9 mouse cellular contexts compared by ENCODE assay signal in genomic region chr3:51395461-51396145, GRCm38 (mm10). TPM values are rescaled to one million over a fixed set of nuclear protein-coding genes. Genes with fewer than 3 reads are reported as not detected.
DNase-seq lines count a peak whose midpoint lies in the region; ATAC-seq and TF ChIP-seq lines count a peak whose summit lies in the region.
"Had no signal": no experiment of that assay in that cellular context is flagged by ENCODE, and none has a peak within 500 bp of the region (broad histone marks: within the 10 kb centered on the region; RNA-seq: fewer than 3 reads in every experiment).

No protein-coding gene starts in this region.

- H3K27ac ChIP-seq in forebrain, embryonic 11.5 days (ENCODE audit: low read depth, low read length) = no peak overlapping the region
- no peak overlapping the region for H3K27ac ChIP-seq in forebrain, embryonic 15.5 days (replicated peaks)
- H3K27ac ChIP-seq in lung, embryonic 16.5 days (ENCODE audit: low read length) = no peak overlapping the region
- no peak overlapping the region for H3K27ac ChIP-seq in lung, postnatal 0 days (ENCODE audit: low read length)
- no peak overlapping the region for H3K27ac ChIP-seq in hindbrain, embryonic 12.5 days
- H3K27ac ChIP-seq in liver, embryonic 16.5 days (ENCODE audit: low read length) = no peak overlapping the region
- no peak overlapping the region for H3K27ac ChIP-seq in cerebellum, adult 2 months (ENCODE audit: insufficient read depth, low read length)
- H3K27ac ChIP-seq: lung, embryonic 15.5 days had no signal

- no peak for TF ChIP-seq CTCF in lung, postnatal 0 days (IDR thresholded peaks at IDR 0.05)
- no peak for TF ChIP-seq CTCF in cerebellum, adult 2 months (IDR thresholded peaks at IDR 0.05; ENCODE audit: borderline replicate concordance, insufficient read depth, low read depth, low read length)

- peak overlapping the region; percentile 71 for H3K4me2 ChIP-seq in forebrain, embryonic 11.5 days (ENCODE audit: low read depth, low read length, severe bottlenecking)
- H3K4me2 ChIP-seq in forebrain, embryonic 15.5 days (replicated peaks) = no peak overlapping the region
- peak overlapping the region; percentile 61; the same call in 1 of the 2 replicates for H3K4me2 ChIP-seq in lung, embryonic 16.5 days (ENCODE audit: low read depth, low read length)
- H3K4me2 ChIP-seq in lung, postnatal 0 days (replicated peaks; ENCODE audit: low read depth, low read length) = no peak overlapping the region
- peak overlapping the region; percentile 64; the same call in 1 of the 2 replicates for H3K4me2 ChIP-seq in hindbrain, embryonic 12.5 days (replicated peaks)
- peak overlapping the region; percentile 76 for H3K4me2 ChIP-seq in liver, embryonic 16.5 days (ENCODE audit: low read depth, low read length)

- ATAC-seq in forebrain, embryonic 11.5 days (replicated peaks; ENCODE audit: low FRiP score) = no peak
- ATAC-seq in forebrain, embryonic 15.5 days (replicated peaks) = no peak
- ATAC-seq in lung, embryonic 16.5 days (ENCODE audit: low read depth) = no peak
- ATAC-seq in lung, postnatal 0 days = no peak
- no peak for ATAC-seq in hindbrain, embryonic 12.5 days (ENCODE audit: low FRiP score)
- no peak for ATAC-seq in liver, embryonic 16.5 days (ENCODE audit: low read depth)

- H3K4me1 ChIP-seq in forebrain, embryonic 11.5 days (replicated peaks; ENCODE audit: control insufficient read depth, insufficient read depth, low read length) = 0 out of 2 replicates have a peak, but pooled peaks cover 2% of the 10 kb centered on the region
- H3K4me1 ChIP-seq in forebrain, embryonic 15.5 days = peaks cover 9% of the 10 kb centered on the region
- no peaks in the 10 kb centered on the region; the same call in 1 of the 2 replicates for H3K4me1 ChIP-seq in lung, embryonic 16.5 days (replicated peaks; ENCODE audit: control insufficient read depth, insufficient read depth, low read length)
- no peaks in the 10 kb centered on the region for H3K4me1 ChIP-seq in lung, postnatal 0 days (ENCODE audit: insufficient read depth, low read depth, low read length)
- H3K4me1 ChIP-seq in hindbrain, embryonic 12.5 days = peaks cover 10% of the 10 kb centered on the region
- peaks cover 13% of the 10 kb centered on the region for H3K4me1 ChIP-seq in liver, embryonic 16.5 days (ENCODE audit: control insufficient read depth, low read depth, low read length)
- H3K4me1 ChIP-seq in cerebellum, adult 2 months (ENCODE audit: control insufficient read depth, insufficient read depth, low read length) = no peaks in the 10 kb centered on the region

- 14% methylated on average over 19 of the region's 19 CpGs for WGBS in forebrain, embryonic 11.5 days
- 24% methylated on average over 19 of the region's 19 CpGs for WGBS in forebrain, embryonic 15.5 days
- WGBS in lung, embryonic 16.5 days = 36% methylated on average over 19 of the region's 19 CpGs
- 44% methylated on average over 19 of the region's 19 CpGs for WGBS in lung, postnatal 0 days
- 19% methylated on average over 19 of the region's 19 CpGs for WGBS in hindbrain, embryonic 12.5 days
- 31% methylated on average over 19 of the region's 19 CpGs for WGBS in liver, embryonic 16.5 days (ENCODE audit: insufficient replicate concordance)
- WGBS in cerebellum, adult 2 months = 64% methylated on average over 19 of the region's 19 CpGs

- no peak for TF ChIP-seq EP300 in lung, postnatal 0 days (IDR thresholded peaks at IDR 0.05)

- H3K36me3 ChIP-seq in forebrain, embryonic 11.5 days (ENCODE audit: control insufficient read depth, insufficient read depth, low read length) = no peaks in the 10 kb centered on the region
- H3K36me3 ChIP-seq in forebrain, embryonic 15.5 days = no peaks in the 10 kb centered on the region
- H3K36me3 ChIP-seq in lung, embryonic 16.5 days (ENCODE audit: control insufficient read depth, insufficient read depth, low read length) = no peaks in the 10 kb centered on the region
- no peaks in the 10 kb centered on the region for H3K36me3 ChIP-seq in lung, postnatal 0 days (ENCODE audit: insufficient read depth, low read length)
- H3K36me3 ChIP-seq in hindbrain, embryonic 12.5 days = no peaks in the 10 kb centered on the region
- no peaks in the 10 kb centered on the region for H3K36me3 ChIP-seq in liver, embryonic 16.5 days (ENCODE audit: control insufficient read depth, insufficient read depth)
- H3K36me3 ChIP-seq: lung, embryonic 15.5 days had no signal

- H3K4me3 ChIP-seq in forebrain, embryonic 11.5 days (ENCODE audit: low read depth, low read length) = peak overlapping the region; percentile 46
- no peak overlapping the region for H3K4me3 ChIP-seq in forebrain, embryonic 15.5 days
- H3K4me3 ChIP-seq in lung, embryonic 16.5 days (ENCODE audit: low read length) = no peak overlapping the region
- no peak overlapping the region for H3K4me3 ChIP-seq in lung, postnatal 0 days (ENCODE audit: low read depth, low read length)
- H3K4me3 ChIP-seq in hindbrain, embryonic 12.5 days = peak overlapping the region; percentile 39; the same call in 1 of the 2 replicates
- H3K4me3 ChIP-seq in liver, embryonic 16.5 days (ENCODE audit: low read depth, low read length) = peak overlapping the region; percentile 70; the same call in 1 of the 2 replicates
- H3K4me3 ChIP-seq in cerebellum, adult 2 months (replicated peaks; ENCODE audit: insufficient read depth, low read depth, low read length) = no peak overlapping the region

- no peak overlapping the region for H3K9ac ChIP-seq in forebrain, embryonic 11.5 days (ENCODE audit: low read length)
- no peak overlapping the region for H3K9ac ChIP-seq in forebrain, embryonic 15.5 days (replicated peaks)
- peak overlapping the region; percentile 41; the same call in 1 of the 2 replicates for H3K9ac ChIP-seq in lung, embryonic 16.5 days (ENCODE audit: low read length)
- no peak overlapping the region for H3K9ac ChIP-seq in lung, postnatal 0 days (replicated peaks; ENCODE audit: low read depth)
- H3K9ac ChIP-seq in hindbrain, embryonic 12.5 days = no peak overlapping the region
- H3K9ac ChIP-seq in liver, embryonic 16.5 days (ENCODE audit: low read depth, low read length) = no peak overlapping the region

- TF ChIP-seq POLR2A in cerebellum, adult 2 months (IDR thresholded peaks at IDR 0.05; ENCODE audit: borderline replicate concordance, insufficient read depth, low read length) = no peak

- H3K27me3 ChIP-seq in forebrain, embryonic 11.5 days (ENCODE audit: control insufficient read depth, insufficient read depth, low read length) = peaks cover 11% of the 10 kb centered on the region; the same call in 1 of the 2 replicates
- peaks cover 14% of the 10 kb centered on the region; the same call in 1 of the 2 replicates for H3K27me3 ChIP-seq in forebrain, embryonic 15.5 days
- H3K27me3 ChIP-seq in lung, embryonic 16.5 days (ENCODE audit: control insufficient read depth, insufficient read depth, low read depth, low read length) = peaks cover 8% of the 10 kb centered on the region
- H3K27me3 ChIP-seq in lung, postnatal 0 days (replicated peaks; ENCODE audit: insufficient read depth, low read length) = no peaks in the 10 kb centered on the region
- H3K27me3 ChIP-seq in hindbrain, embryonic 12.5 days = peaks cover 35% of the 10 kb centered on the region
- peaks cover 18% of the 10 kb centered on the region for H3K27me3 ChIP-seq in liver, embryonic 16.5 days (ENCODE audit: control insufficient read depth, insufficient read depth, low read depth, low read length)
- H3K27me3 ChIP-seq in cerebellum, adult 2 months (ENCODE audit: control insufficient read depth, insufficient read depth, low read length) = no peaks in the 10 kb centered on the region; the same call in 1 of the 2 replicates

- DNase-seq in forebrain, embryonic 11.5 days (ENCODE audit: low spot score) = no peak
- no peak for DNase-seq in lung, postnatal 0 days (ENCODE audit: low spot score)
- DNase-seq in cerebellum, adult 2 months = no peak
- no peak for DNase-seq in urinary bladder, postnatal 4 days (ENCODE audit: low spot score in 2 of 2)

- no peaks in the 10 kb centered on the region for H3K9me3 ChIP-seq in forebrain, embryonic 11.5 days (ENCODE audit: control insufficient read depth, low read length)
- H3K9me3 ChIP-seq in forebrain, embryonic 15.5 days = no peaks in the 10 kb centered on the region
- no peaks in the 10 kb centered on the region for H3K9me3 ChIP-seq in lung, embryonic 16.5 days (ENCODE audit: control insufficient read depth, low read length)
- no peaks in the 10 kb centered on the region for H3K9me3 ChIP-seq in lung, postnatal 0 days (ENCODE audit: low read length)
- no peaks in the 10 kb centered on the region for H3K9me3 ChIP-seq in hindbrain, embryonic 12.5 days (replicated peaks)
- no peaks in the 10 kb centered on the region for H3K9me3 ChIP-seq in liver, embryonic 16.5 days (replicated peaks; ENCODE audit: control insufficient read depth, low read length)
- H3K9me3 ChIP-seq: lung, embryonic 15.5 days had no signal

RNA-seq across cellular contexts. Expression of gene Mgarp, which starts 0.9 kb away (rescaled TPM):
- 5.2 and 8.4 TPM in 2 replicates for polyA plus RNA-seq in forebrain, embryonic 11.5 days (2014; fragmentation: Nextera tagmentation; extraction: Ambion mirVana)
- polyA plus RNA-seq in forebrain, embryonic 15.5 days (2015; fragmentation: Nextera tagmentation; extraction: Ambion mirVana) = 0.50 and 0.60 TPM in 2 replicates
- polyA plus RNA-seq in lung, embryonic 16.5 days (2015; fragmentation: Nextera tagmentation; extraction: Ambion mirVana) = 1.2 and 1.9 TPM in 2 replicates
- polyA plus RNA-seq in lung, postnatal 0 days (2015; fragmentation: Nextera tagmentation; extraction: Ambion mirVana) = not detected in 2 replicates
- polyA plus RNA-seq in hindbrain, embryonic 12.5 days (2016; fragmentation: Nextera tagmentation; extraction: Ambion mirVana) = 5.0 and 5.3 TPM in 2 replicates
- polyA plus RNA-seq in liver, embryonic 16.5 days (2015; fragmentation: Nextera tagmentation; extraction: Ambion mirVana) = 3.0 TPM in 2 replicates
- polyA plus RNA-seq in cerebellum, adult 2 months (2012; rRNA removed) = 1.6 and 2.0 TPM in 2 replicates

RNA-seq across cellular contexts. Expression of gene Ndufc1, which starts 13.2 kb away (rescaled TPM):
- 628 and 672 TPM in 2 replicates for polyA plus RNA-seq in forebrain, embryonic 11.5 days (2014; fragmentation: Nextera tagmentation; extraction: Ambion mirVana)
- 732 and 752 TPM in 2 replicates for polyA plus RNA-seq in forebrain, embryonic 15.5 days (2015; fragmentation: Nextera tagmentation; extraction: Ambion mirVana)
- polyA plus RNA-seq in lung, embryonic 16.5 days (2015; fragmentation: Nextera tagmentation; extraction: Ambion mirVana) = 677 and 741 TPM in 2 replicates
- 498 and 517 TPM in 2 replicates for polyA plus RNA-seq in lung, postnatal 0 days (2015; fragmentation: Nextera tagmentation; extraction: Ambion mirVana)
- 692 and 752 TPM in 2 replicates for polyA plus RNA-seq in hindbrain, embryonic 12.5 days (2016; fragmentation: Nextera tagmentation; extraction: Ambion mirVana)
- 397 and 419 TPM in 2 replicates for polyA plus RNA-seq in liver, embryonic 16.5 days (2015; fragmentation: Nextera tagmentation; extraction: Ambion mirVana)
- 538 and 547 TPM in 2 replicates for polyA plus RNA-seq in cerebellum, adult 2 months (2012; rRNA removed)

RNA-seq across cellular contexts. Expression of gene Naa15, which starts 19.3 kb away (rescaled TPM):
- polyA plus RNA-seq in forebrain, embryonic 11.5 days (2014; fragmentation: Nextera tagmentation; extraction: Ambion mirVana) = 61.5 and 62.6 TPM in 2 replicates
- 56.5 and 65.6 TPM in 2 replicates for polyA plus RNA-seq in forebrain, embryonic 15.5 days (2015; fragmentation: Nextera tagmentation; extraction: Ambion mirVana)
- 30.0 and 32.2 TPM in 2 replicates for polyA plus RNA-seq in lung, embryonic 16.5 days (2015; fragmentation: Nextera tagmentation; extraction: Ambion mirVana)
- polyA plus RNA-seq in lung, postnatal 0 days (2015; fragmentation: Nextera tagmentation; extraction: Ambion mirVana) = 12.7 and 16.9 TPM in 2 replicates
- 68.1 and 69.0 TPM in 2 replicates for polyA plus RNA-seq in hindbrain, embryonic 12.5 days (2016; fragmentation: Nextera tagmentation; extraction: Ambion mirVana)
- polyA plus RNA-seq in liver, embryonic 16.5 days (2015; fragmentation: Nextera tagmentation; extraction: Ambion mirVana) = 15.3 and 16.3 TPM in 2 replicates
- polyA plus RNA-seq in cerebellum, adult 2 months (2012; rRNA removed) = 22.6 and 22.9 TPM in 2 replicates

RNA-seq across cellular contexts. Expression of gene Elf2, which starts 55.1 kb away (rescaled TPM):
- polyA plus RNA-seq in forebrain, embryonic 11.5 days (2014; fragmentation: Nextera tagmentation; extraction: Ambion mirVana) = 46.7 and 48.3 TPM in 2 replicates
- polyA plus RNA-seq in forebrain, embryonic 15.5 days (2015; fragmentation: Nextera tagmentation; extraction: Ambion mirVana) = 53.6 and 54.8 TPM in 2 replicates
- polyA plus RNA-seq in lung, embryonic 16.5 days (2015; fragmentation: Nextera tagmentation; extraction: Ambion mirVana) = 68.4 and 74.5 TPM in 2 replicates
- polyA plus RNA-seq in lung, postnatal 0 days (2015; fragmentation: Nextera tagmentation; extraction: Ambion mirVana) = 55.8 and 62.6 TPM in 2 replicates
- 41.4 and 46.7 TPM in 2 replicates for polyA plus RNA-seq in hindbrain, embryonic 12.5 days (2016; fragmentation: Nextera tagmentation; extraction: Ambion mirVana)
- 19.0 and 20.0 TPM in 2 replicates for polyA plus RNA-seq in liver, embryonic 16.5 days (2015; fragmentation: Nextera tagmentation; extraction: Ambion mirVana)
- 38.8 and 39.1 TPM in 2 replicates for polyA plus RNA-seq in cerebellum, adult 2 months (2012; rRNA removed)

Comparison
In these comparisons a context has a peak if more than half of its experiments do, and no peak if none do; other contexts are left out.
1. H3K4me2 ChIP-seq: peak in forebrain, embryonic 11.5 days (single experiment), lung, embryonic 16.5 days (single experiment), hindbrain, embryonic 12.5 days (single experiment) and liver, embryonic 16.5 days (single experiment); none in forebrain, embryonic 15.5 days (single experiment) and lung, postnatal 0 days (single experiment).
2. H3K4me3 ChIP-seq: peak in forebrain, embryonic 11.5 days (single experiment), hindbrain, embryonic 12.5 days (single experiment) and liver, embryonic 16.5 days (single experiment); none in forebrain, embryonic 15.5 days (single experiment), lung, embryonic 16.5 days (single experiment), lung, postnatal 0 days (single experiment) and cerebellum, adult 2 months (single experiment).